Mouse (Mus musculus): ENCODE data around the gene Slc35a5. TPM values are rescaled to one million over a fixed set of nuclear protein-coding genes. Genes with fewer than 3 reads are reported as not detected.
A peak's percentile ranks its signal among the peaks of the same experiment; 100 is the strongest.

Slc35a5 gene
- polyA plus RNA-seq, 1 experiment from 2014 or later: 12.8 TPM

- ATAC-seq (ENCODE audit: low FRiP score, low TSS enrichment): 0 out of 2 replicates have a peak, but pooled peaks have one; percentile 45
- no peak for TF ChIP-seq EP300 (optimal IDR thresholded peaks at IDR 0.05)
- TF ChIP-seq CTCF (IDR thresholded peaks at IDR 0.05; ENCODE audit: low read depth): peak; percentile 87
- H3K4me3 ChIP-seq (ENCODE audit: low read depth, low read length): no peak overlapping the region
- H3K9ac ChIP-seq (ENCODE audit: low read length): no peak overlapping the region
- peak; percentile 78 for DNase-seq (ENCODE audit: low spot score)
- no peaks in the 10 kb centered on the region for H3K36me3 ChIP-seq (ENCODE audit: control insufficient read depth, insufficient read depth, low read length)
- no peaks in the 10 kb centered on the region for H3K9me3 ChIP-seq (ENCODE audit: control insufficient read depth, low read length)
- no peak overlapping the region for H3K4me2 ChIP-seq (replicated peaks; ENCODE audit: low read depth)
- H3K27ac ChIP-seq (replicated peaks): no peak overlapping the region
- H3K4me1 ChIP-seq (replicated peaks; ENCODE audit: control insufficient read depth, insufficient read depth): no peaks in the 10 kb centered on the region
- H3K27me3 ChIP-seq (ENCODE audit: control insufficient read depth, insufficient read depth, low read length): no peaks in the 10 kb centered on the region
- 0% methylated on average over 1 of the region's 1 CpGs for WGBS
These were observed 34.1 kb upstream of the Slc35a5 start for GRCm38 (mm10) chr16:45192613-45193012.

- Histone ChIP-seq H3K4me2 (replicated peaks; ENCODE audit: low read depth) (no peak overlapping the region), H3K9me3 (ENCODE audit: control insufficient read depth, low read length) (no peaks in the 10 kb centered on the region), H3K36me3 (ENCODE audit: control insufficient read depth, insufficient read depth, low read length) (peaks cover 5% of the 10 kb centered on the region; the same call in 1 of the 2 replicates), H3K4me3 (ENCODE audit: low read depth, low read length) (no peak overlapping the region), H3K27ac (replicated peaks) (no peak overlapping the region), H3K27me3 (ENCODE audit: control insufficient read depth, insufficient read depth, low read length) (no peaks in the 10 kb centered on the region), H3K4me1 (replicated peaks; ENCODE audit: control insufficient read depth, insufficient read depth) (no peaks in the 10 kb centered on the region), H3K9ac (ENCODE audit: low read length) (no peak overlapping the region)
- DNase-seq (ENCODE audit: low spot score): no peak
- 91% methylated on average over 5 of the region's 5 CpGs for WGBS
- TF ChIP-seq EP300 (optimal IDR thresholded peaks at IDR 0.05) (no peak), CTCF (IDR thresholded peaks at IDR 0.05; ENCODE audit: low read depth) (no peak)
- ATAC-seq (ENCODE audit: low FRiP score, low TSS enrichment): no peak
These were observed 23.3 kb upstream of the Slc35a5 start for GRCm38 (mm10) chr16:45181824-45182223.

GRCm38 (mm10) chr16:45178552-45178951 lies 20.0 kb upstream of the Slc35a5 start:
- no peak for ATAC-seq (ENCODE audit: low FRiP score, low TSS enrichment)

GRCm38 (mm10) chr16:45159389-45159716 lies 847 bp upstream of the Slc35a5 start:
- Histone ChIP-seq H3K4me1 (replicated peaks; ENCODE audit: control insufficient read depth, insufficient read depth) (no peaks in the 10 kb centered on the region), H3K4me2 (replicated peaks; ENCODE audit: low read depth) (peak overlapping the region; percentile 82), H3K9me3 (ENCODE audit: control insufficient read depth, low read length) (no peaks in the 10 kb centered on the region), H3K4me3 (ENCODE audit: low read depth, low read length) (peak overlapping the region; percentile 87), H3K36me3 (ENCODE audit: control insufficient read depth, insufficient read depth, low read length) (no peaks in the 10 kb centered on the region), H3K9ac (ENCODE audit: low read length) (peak overlapping the region; percentile 92), H3K27ac (replicated peaks) (peak overlapping the region; percentile 97), H3K27me3 (ENCODE audit: control insufficient read depth, insufficient read depth, low read length) (no peaks in the 10 kb centered on the region)
- DNase-seq (ENCODE audit: low spot score) (no peak), ATAC-seq (ENCODE audit: low FRiP score, low TSS enrichment) (no peak)
- WGBS: under 1% methylated on average over 11 of the region's 11 CpGs
- TF ChIP-seq EP300 (optimal IDR thresholded peaks at IDR 0.05): no peak
- no peak for TF ChIP-seq CTCF (IDR thresholded peaks at IDR 0.05; ENCODE audit: low read depth)

More at GRCm38 (mm10) chr16:45178552-45178951, 20.0 kb upstream of the Slc35a5 start:
- WGBS: 78% methylated on average over 2 of the region's 2 CpGs
- Histone ChIP-seq H3K4me2 (replicated peaks; ENCODE audit: low read depth) (no peak overlapping the region), H3K27me3 (ENCODE audit: control insufficient read depth, insufficient read depth, low read length) (no peaks in the 10 kb centered on the region), H3K4me1 (replicated peaks; ENCODE audit: control insufficient read depth, insufficient read depth) (no peaks in the 10 kb centered on the region), H3K27ac (replicated peaks) (no peak overlapping the region), H3K9me3 (ENCODE audit: control insufficient read depth, low read length) (no peaks in the 10 kb centered on the region), H3K9ac (ENCODE audit: low read length) (no peak overlapping the region), H3K4me3 (ENCODE audit: low read depth, low read length) (no peak overlapping the region), H3K36me3 (ENCODE audit: control insufficient read depth, insufficient read depth, low read length) (peaks cover 6% of the 10 kb centered on the region)
- DNase-seq (ENCODE audit: low spot score): no peak
- TF ChIP-seq CTCF (IDR thresholded peaks at IDR 0.05; ENCODE audit: low read depth): no peak
- no peak for TF ChIP-seq EP300 (optimal IDR thresholded peaks at IDR 0.05)

GRCm38 (mm10) chr16:45158136-45158521 lies 377 bp downstream of the Slc35a5 start:
- ATAC-seq (ENCODE audit: low FRiP score, low TSS enrichment) (peak; percentile 78), DNase-seq (ENCODE audit: low spot score) (peak; percentile 77)
- Histone ChIP-seq H3K27me3 (ENCODE audit: control insufficient read depth, insufficient read depth, low read length) (no peaks in the 10 kb centered on the region), H3K9me3 (ENCODE audit: control insufficient read depth, low read length) (no peaks in the 10 kb centered on the region), H3K4me2 (replicated peaks; ENCODE audit: low read depth) (peak overlapping the region; percentile 82), H3K27ac (replicated peaks) (peak overlapping the region; percentile 97), H3K4me3 (ENCODE audit: low read depth, low read length) (peak overlapping the region; percentile 87), H3K9ac (ENCODE audit: low read length) (peak overlapping the region; percentile 92), H3K36me3 (ENCODE audit: control insufficient read depth, insufficient read depth, low read length) (no peaks in the 10 kb centered on the region), H3K4me1 (replicated peaks; ENCODE audit: control insufficient read depth, insufficient read depth) (no peaks in the 10 kb centered on the region)
- TF ChIP-seq EP300 (optimal IDR thresholded peaks at IDR 0.05) (no peak), CTCF (IDR thresholded peaks at IDR 0.05; ENCODE audit: low read depth) (no peak)
- under 1% methylated on average over 20 of the region's 20 CpGs for WGBS

- TF ChIP-seq EP300 (optimal IDR thresholded peaks at IDR 0.05) (no peak), CTCF (IDR thresholded peaks at IDR 0.05; ENCODE audit: low read depth) (no peak)
- Histone ChIP-seq H3K9ac (ENCODE audit: low read length) (no peak overlapping the region), H3K9me3 (ENCODE audit: control insufficient read depth, low read length) (no peaks in the 10 kb centered on the region), H3K27me3 (ENCODE audit: control insufficient read depth, insufficient read depth, low read length) (no peaks in the 10 kb centered on the region), H3K4me3 (ENCODE audit: low read depth, low read length) (no peak overlapping the region), H3K4me1 (replicated peaks; ENCODE audit: control insufficient read depth, insufficient read depth) (no peaks in the 10 kb centered on the region), H3K27ac (replicated peaks) (no peak overlapping the region), H3K4me2 (replicated peaks; ENCODE audit: low read depth) (no peak overlapping the region), H3K36me3 (ENCODE audit: control insufficient read depth, insufficient read depth, low read length) (no peaks in the 10 kb centered on the region)
- DNase-seq (ENCODE audit: low spot score): peak; percentile 21
- WGBS: 68% methylated on average over 3 of the region's 3 CpGs
- no peak for ATAC-seq (ENCODE audit: low FRiP score, low TSS enrichment)
These were observed 3.7 kb downstream of the Slc35a5 start for GRCm38 (mm10) chr16:45154741-45155250.

All from stomach, postnatal 0 days (tissue).